8 mouse cellular contexts compared by ENCODE assay signal in genomic region chr12:111445161-111445889, GRCm38 (mm10). TPM values are rescaled to one million over a fixed set of nuclear protein-coding genes. Genes with fewer than 3 reads are reported as not detected.
DNase-seq lines count a peak whose midpoint lies in the region; ATAC-seq and TF ChIP-seq lines count a peak whose summit lies in the region.

No protein-coding gene starts in this region.

- ATAC-seq in heart, postnatal 0 days (ENCODE audit: insufficient read depth, low read depth) = no peak
- no peak for ATAC-seq in liver, embryonic 12.5 days
- no peak for ATAC-seq in stomach, embryonic 15.5 days (ENCODE audit: insufficient read depth, low FRiP score, low read depth)

- peaks cover 4% of the 10 kb centered on the region; the same call in 1 of the 2 replicates for H3K4me1 ChIP-seq in testis, adult 2 months (ENCODE audit: control insufficient read depth, insufficient read depth, low read length)
- peaks cover 16% of the 10 kb centered on the region for H3K4me1 ChIP-seq in heart, postnatal 0 days (ENCODE audit: control insufficient read depth, insufficient read depth)
- peaks cover 89% of the 10 kb centered on the region for H3K4me1 ChIP-seq in liver, embryonic 12.5 days
- H3K4me1 ChIP-seq in stomach, embryonic 15.5 days = peaks cover 34% of the 10 kb centered on the region
- H3K4me1 ChIP-seq in thymus, adult 2 months (replicated peaks; ENCODE audit: control insufficient read depth, insufficient read depth, low read length) = no peaks in the 10 kb centered on the region

- no peaks in the 10 kb centered on the region for H3K9me3 ChIP-seq in heart, postnatal 0 days (replicated peaks; ENCODE audit: control insufficient read depth, low read length)
- no peaks in the 10 kb centered on the region for H3K9me3 ChIP-seq in liver, embryonic 12.5 days (replicated peaks)
- no peaks in the 10 kb centered on the region for H3K9me3 ChIP-seq in stomach, embryonic 15.5 days

- no peaks in the 10 kb centered on the region for H3K36me3 ChIP-seq in testis, adult 2 months (ENCODE audit: control insufficient read depth, insufficient read depth, low read length)
- H3K36me3 ChIP-seq in heart, postnatal 0 days (replicated peaks; ENCODE audit: control insufficient read depth, insufficient read depth, low read length) = no peaks in the 10 kb centered on the region
- H3K36me3 ChIP-seq in liver, embryonic 12.5 days = peaks cover 60% of the 10 kb centered on the region
- no peaks in the 10 kb centered on the region for H3K36me3 ChIP-seq in stomach, embryonic 15.5 days
- H3K36me3 ChIP-seq in thymus, adult 2 months (ENCODE audit: control insufficient read depth, insufficient read depth, low read length) = no peaks in the 10 kb centered on the region

- TF ChIP-seq POLR2A in testis, adult 2 months (IDR thresholded peaks at IDR 0.05; ENCODE audit: control insufficient read depth, low read depth, low read length) = no peak
- TF ChIP-seq POLR2A in thymus, adult 2 months (IDR thresholded peaks at IDR 0.05; ENCODE audit: control insufficient read depth, extremely low read depth, insufficient read depth, low read length, poor library complexity) = no peak

- TF ChIP-seq EP300 in heart, postnatal 0 days (IDR thresholded peaks at IDR 0.05; ENCODE audit: low read depth) = no peak

- H3K27me3 ChIP-seq in testis, adult 2 months (ENCODE audit: control insufficient read depth, insufficient read depth, low read length) = no peaks in the 10 kb centered on the region
- H3K27me3 ChIP-seq in heart, postnatal 0 days (ENCODE audit: control insufficient read depth, insufficient read depth, low read length) = peaks cover 79% of the 10 kb centered on the region
- H3K27me3 ChIP-seq in liver, embryonic 12.5 days (replicated peaks) = peaks cover 69% of the 10 kb centered on the region
- H3K27me3 ChIP-seq in stomach, embryonic 15.5 days (replicated peaks) = peaks cover 76% of the 10 kb centered on the region
- H3K27me3 ChIP-seq in thymus, adult 2 months (ENCODE audit: control insufficient read depth, insufficient read depth, low read length) = peaks cover 3% of the 10 kb centered on the region; the same call in 1 of the 2 replicates

- no peak for DNase-seq in testis, postnatal 10 days (ENCODE audit: low spot score)
- no peak for DNase-seq in heart, postnatal 0 days (ENCODE audit: low spot score)
- DNase-seq in embryo, embryonic 11 days = no peak
- no peak for DNase-seq in thymus, adult 2 months
- DNase-seq in lung, postnatal 10 days = no peak

- no peak overlapping the region for H3K9ac ChIP-seq in heart, postnatal 0 days (replicated peaks; ENCODE audit: low read depth, low read length)
- H3K9ac ChIP-seq in liver, embryonic 12.5 days = peak overlapping the region; percentile 92
- no peak overlapping the region for H3K9ac ChIP-seq in stomach, embryonic 15.5 days

- H3K4me3 ChIP-seq in testis, adult 2 months (ENCODE audit: control insufficient read depth, low read depth, low read length) = peak overlapping the region; percentile 77
- peak overlapping the region; percentile 22 for H3K4me3 ChIP-seq in heart, postnatal 0 days (ENCODE audit: low read depth, low read length)
- H3K4me3 ChIP-seq in liver, embryonic 12.5 days = peak overlapping the region; percentile 85
- H3K4me3 ChIP-seq in stomach, embryonic 15.5 days (replicated peaks) = peak overlapping the region; percentile 26
- no peak overlapping the region for H3K4me3 ChIP-seq in thymus, adult 2 months (ENCODE audit: control insufficient read depth, insufficient read depth, low read length)

- WGBS in heart, postnatal 0 days = 15% methylated on average over 52 of the region's 52 CpGs
- WGBS in liver, embryonic 12.5 days (ENCODE audit: insufficient replicate concordance) = 35% methylated on average over 47 of the region's 52 CpGs
- 6% methylated on average over 52 of the region's 52 CpGs for WGBS in stomach, embryonic 15.5 days
- 34% methylated on average over 52 of the region's 52 CpGs for WGBS in thymus, adult 2 months

- peak overlapping the region; percentile 36 for H3K4me2 ChIP-seq in heart, postnatal 0 days (ENCODE audit: low read depth, low read length)
- H3K4me2 ChIP-seq in liver, embryonic 12.5 days = peak overlapping the region; percentile 84
- H3K4me2 ChIP-seq in stomach, embryonic 15.5 days = peak overlapping the region; percentile 47

- no peak overlapping the region for H3K27ac ChIP-seq in testis, adult 2 months (ENCODE audit: control insufficient read depth, insufficient read depth, low read depth, low read length)
- no peak overlapping the region for H3K27ac ChIP-seq in heart, postnatal 0 days (ENCODE audit: low read depth)
- peak overlapping the region; percentile 99 for H3K27ac ChIP-seq in liver, embryonic 12.5 days
- H3K27ac ChIP-seq in stomach, embryonic 15.5 days = no peak overlapping the region
- H3K27ac ChIP-seq in thymus, adult 2 months (ENCODE audit: control insufficient read depth, insufficient read depth, low read length) = no peak overlapping the region

- no peak for TF ChIP-seq CTCF in testis, adult 2 months (IDR thresholded peaks at IDR 0.05; ENCODE audit: control insufficient read depth, insufficient read depth, insufficient replicate concordance, low read depth, low read length)
- TF ChIP-seq CTCF in heart, postnatal 0 days (IDR thresholded peaks at IDR 0.05; ENCODE audit: low read depth) = no peak
- no peak for TF ChIP-seq CTCF in thymus, adult 2 months (IDR thresholded peaks at IDR 0.05; ENCODE audit: borderline replicate concordance, control insufficient read depth, extremely low read depth, insufficient read depth, low read length, poor library complexity)

RNA-seq across cellular contexts. Expression of gene Tnfaip2, which starts 3.1 kb away (rescaled TPM):
- polyA plus RNA-seq in testis, adult 2 months (2012; rRNA removed) = 77.2 and 89.7 TPM in 2 replicates
- total RNA-seq in heart, postnatal 0 days (2014; rRNA removed; ENCODE audit: low replicate concordance) = 12.5 and 14.8 TPM in 2 replicates
- 8.9 and 9.5 TPM in 2 replicates for polyA plus RNA-seq in heart, postnatal 0 days (2015; fragmentation: Nextera tagmentation; extraction: Ambion mirVana)
- 88.6 and 94.9 TPM in 2 replicates for polyA plus RNA-seq in liver, embryonic 12.5 days (2016; fragmentation: Nextera tagmentation; extraction: Ambion mirVana)
- 8.5 and 13.5 TPM in 2 replicates for polyA plus RNA-seq in stomach, embryonic 15.5 days (2015; fragmentation: Nextera tagmentation; extraction: Ambion mirVana)
- polyA plus RNA-seq in thymus, adult 2 months (2012; rRNA removed) = 18.9 and 27.9 TPM in 2 replicates

RNA-seq across cellular contexts. Expression of gene Exoc3l4, which starts 28.5 kb away (rescaled TPM):
- 5.5 and 6.5 TPM in 2 replicates for polyA plus RNA-seq in testis, adult 2 months (2012; rRNA removed)
- 7.9 and 51.6 TPM in 2 replicates for total RNA-seq in heart, postnatal 0 days (2014; rRNA removed; ENCODE audit: low replicate concordance)
- polyA plus RNA-seq in heart, postnatal 0 days (2015; fragmentation: Nextera tagmentation; extraction: Ambion mirVana) = 8.5 and 9.8 TPM in 2 replicates
- 15.5 and 18.2 TPM in 2 replicates for polyA plus RNA-seq in liver, embryonic 12.5 days (2016; fragmentation: Nextera tagmentation; extraction: Ambion mirVana)
- polyA plus RNA-seq in stomach, embryonic 15.5 days (2015; fragmentation: Nextera tagmentation; extraction: Ambion mirVana) = 8.5 and 8.7 TPM in 2 replicates
- 31.0 and 41.5 TPM in 2 replicates for polyA plus RNA-seq in thymus, adult 2 months (2012; rRNA removed)

RNA-seq across cellular contexts. Expression of gene Lbhd2, which starts 38.7 kb away (rescaled TPM):
- polyA plus RNA-seq in testis, adult 2 months (2012; rRNA removed) = 0.72 and 1.3 TPM in 2 replicates
- total RNA-seq in heart, postnatal 0 days (2014; rRNA removed; ENCODE audit: low replicate concordance) = not detected in 2 replicates
- not detected in 2 replicates for polyA plus RNA-seq in heart, postnatal 0 days (2015; fragmentation: Nextera tagmentation; extraction: Ambion mirVana)
- polyA plus RNA-seq in liver, embryonic 12.5 days (2016; fragmentation: Nextera tagmentation; extraction: Ambion mirVana) = 0.28 TPM in 1 of 2 replicates, not detected in the other
- 1.4 and 1.7 TPM in 2 replicates for polyA plus RNA-seq in stomach, embryonic 15.5 days (2015; fragmentation: Nextera tagmentation; extraction: Ambion mirVana)
- 1.4 and 1.9 TPM in 2 replicates for polyA plus RNA-seq in thymus, adult 2 months (2012; rRNA removed)

RNA-seq across cellular contexts. Expression of gene Gm266, which starts 40.3 kb away (rescaled TPM):
- polyA plus RNA-seq in testis, adult 2 months (2012; rRNA removed) = 1.7 and 1.8 TPM in 2 replicates
- total RNA-seq in heart, postnatal 0 days (2014; rRNA removed; ENCODE audit: low replicate concordance) = 4.0 and 4.3 TPM in 2 replicates
- polyA plus RNA-seq in heart, postnatal 0 days (2015; fragmentation: Nextera tagmentation; extraction: Ambion mirVana) = 0.85 and 1.3 TPM in 2 replicates
- polyA plus RNA-seq in liver, embryonic 12.5 days (2016; fragmentation: Nextera tagmentation; extraction: Ambion mirVana) = 1.8 and 2.4 TPM in 2 replicates
- polyA plus RNA-seq in stomach, embryonic 15.5 days (2015; fragmentation: Nextera tagmentation; extraction: Ambion mirVana) = 25.4 and 30.3 TPM in 2 replicates
- 1.4 and 1.8 TPM in 2 replicates for polyA plus RNA-seq in thymus, adult 2 months (2012; rRNA removed)
